Mouse (Mus musculus) brain, adult 10 weeks (tissue): ENCODE measurements around the gene Svs1. TPM values are rescaled to one million over a fixed set of nuclear protein-coding genes. Genes with fewer than 3 reads are reported as not detected.

Experiments
- polyA plus RNA-seq: library from polyadenylated mRNA; stranded (reverse); fragments of 350-450 nt; fragmentation: Illumina TruSeq; extraction: RNeasy Lipid Tissue Mini Kit (QIAGEN cat#74804); gene quantifications from one replicate; pipeline ENCODE4 v1.2.3, GENCODE M21; 2015; ENCODE audit warnings: low read depth, low replicate concordance

Svs1 gene
- not detected for polyA plus RNA-seq

DNA sequence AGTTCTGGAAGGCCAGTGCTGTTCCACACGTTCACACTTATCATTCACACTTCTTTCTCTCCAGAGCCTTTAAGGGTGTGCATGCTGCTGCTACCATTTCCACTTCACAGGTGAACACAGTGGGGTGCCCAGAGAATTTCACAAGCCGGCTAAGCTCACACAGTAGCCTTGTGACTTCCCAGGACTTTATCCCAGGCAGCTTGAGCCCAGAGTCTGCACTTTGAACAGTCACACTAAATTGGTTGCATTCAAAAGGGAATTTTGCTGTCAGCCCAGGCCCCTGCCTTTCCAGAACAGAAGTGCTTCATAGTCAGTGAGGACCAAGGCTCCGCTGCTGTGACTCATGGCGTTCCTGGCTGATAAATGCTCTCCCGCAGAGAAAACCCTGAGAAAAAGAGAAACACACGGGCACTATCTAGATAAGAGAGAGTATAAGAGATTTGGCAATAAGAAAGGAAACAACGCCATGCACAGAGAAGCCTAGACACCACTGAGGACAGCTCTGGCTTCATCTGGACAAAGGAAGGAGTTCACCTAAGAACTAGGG lies at the start of gene Svs1:
Svs1 (plus strand) TSS at position 418 of the 547 bp plus-strand sequence.

DNA sequence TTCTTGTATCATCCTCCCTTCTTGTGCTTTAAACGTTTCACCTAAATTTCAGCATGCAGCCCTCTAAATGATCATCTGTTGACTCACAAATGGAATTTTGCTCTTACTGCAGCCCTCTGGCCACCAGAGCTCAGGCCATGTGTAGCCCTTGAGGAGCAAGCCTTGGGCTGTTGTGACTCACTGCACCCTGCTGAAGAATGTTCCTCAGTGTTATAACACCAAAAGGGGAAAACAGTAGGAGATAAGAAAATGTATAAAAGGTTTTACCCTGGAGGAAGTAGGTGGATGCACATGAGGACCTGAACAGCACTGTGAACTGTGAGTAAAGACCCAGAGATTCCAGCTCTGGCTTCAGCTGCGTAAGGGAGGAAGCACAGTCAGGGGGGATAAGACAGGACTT lies 12.0 kb upstream of the Svs1 start, which contains the start of gene Doxl2:
Doxl2 (plus strand) TSS at position 301 of the 400 bp plus-strand sequence.

DNA sequence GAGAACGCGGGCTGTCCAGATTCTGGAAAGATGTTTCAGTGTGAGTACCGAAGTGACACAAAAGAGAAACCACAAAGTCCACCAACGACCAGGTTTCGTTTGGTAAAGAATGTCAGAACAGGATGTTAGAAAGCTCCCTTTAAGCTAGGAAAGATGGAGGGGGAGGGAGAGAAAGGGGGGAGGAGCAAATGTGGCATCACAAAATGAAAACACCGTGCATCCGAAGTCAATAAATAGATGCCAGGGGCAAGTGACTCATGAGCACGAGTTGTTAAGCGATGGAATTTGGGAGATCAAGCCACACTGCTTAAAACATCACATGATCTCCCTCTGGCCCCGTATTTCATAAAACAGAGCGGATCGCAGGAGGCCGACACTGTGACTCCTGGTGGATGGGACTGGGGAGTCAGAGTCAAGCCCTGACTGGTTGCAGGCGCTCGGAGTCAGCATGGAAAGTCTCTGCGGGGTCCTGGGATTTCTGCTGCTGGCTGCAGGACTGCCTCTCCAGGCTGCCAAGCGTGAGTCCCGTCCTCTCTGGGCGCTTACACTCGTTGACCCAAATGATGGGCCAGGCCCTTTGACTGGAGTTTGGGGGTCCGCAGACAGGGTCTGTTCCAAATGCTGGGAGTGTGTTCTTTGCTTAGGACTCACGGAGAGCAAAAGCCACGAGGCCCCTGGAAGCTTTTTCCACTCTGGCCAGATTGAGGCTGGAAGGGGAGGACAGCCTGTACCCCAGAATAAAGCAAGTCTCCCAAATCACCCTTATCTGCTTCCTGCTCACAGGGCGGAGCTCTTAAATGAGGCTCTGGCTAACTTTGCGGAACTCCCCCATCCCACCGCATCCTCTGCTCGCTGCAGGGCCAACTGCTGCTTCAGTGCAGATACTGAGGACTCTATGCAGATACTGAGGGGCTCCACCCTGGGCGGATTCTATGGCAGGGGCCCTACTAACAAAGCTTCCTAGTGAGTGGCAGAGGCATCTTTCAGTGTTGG lies 49.9 kb downstream of the Svs1 start, which contains the start of gene Gpnmb:
Gpnmb (plus strand) TSS at position 272 of the 993 bp plus-strand sequence.

Other genes with a start within 250 kb of the Svs1 start
- gene Gimap1, start 247.8 kb upstream of the Svs1 start, polyA plus RNA-seq: 1.9 TPM
- 0.22 TPM for gene Gimap5, start 240.7 kb upstream of the Svs1 start, polyA plus RNA-seq
- 0.30 TPM for gene Gimap3, start 216.0 kb upstream of the Svs1 start, polyA plus RNA-seq
- gene Tmem176a, start 145.9 kb upstream of the Svs1 start, polyA plus RNA-seq: 36.8 TPM
- gene Tmem176b, start 145.4 kb upstream of the Svs1 start, polyA plus RNA-seq: 55.4 TPM
- not detected for gene Aoc1, start 114.0 kb upstream of the Svs1 start, polyA plus RNA-seq
- gene 1600015I10Rik, start 57.0 kb upstream of the Svs1 start, polyA plus RNA-seq: not detected
- gene Doxl2, start 11.9 kb upstream of the Svs1 start, polyA plus RNA-seq: not detected
- gene Gpnmb, start 49.7 kb downstream of the Svs1 start, polyA plus RNA-seq: 2.8 TPM
- gene Malsu1, start 86.9 kb downstream of the Svs1 start, polyA plus RNA-seq: 10.4 TPM
- not detected for gene Igf2bp3, start 228.1 kb downstream of the Svs1 start, polyA plus RNA-seq